Mouse (Mus musculus) forebrain, embryonic 16.5 days (tissue): Measurements from ENCODE around the gene Bach2. TPM values are rescaled to one million over a fixed set of nuclear protein-coding genes. Genes with fewer than 3 reads are reported as not detected.

Experiments
- ATAC-seq: fragments of 200-750 bp; cut with Nextera tagmentation; 2 replicates; pipeline ENCODE4 v1.8.0; 2017; ENCODE audit warnings: mild to moderate bottlenecking, moderate library complexity
- H3K27ac ChIP-seq: fragments of 300-500 bp; sonication (generic); 2 replicates; pipeline ENCODE4 v1.5.1; 2014; ENCODE audit warnings: low read length, control low read depth
- H3K27me3 ChIP-seq: fragments of 300-500 bp; sonication (generic); replicated peaks from 2 replicates; pipeline ENCODE4 v1.6.1; 2014; ENCODE audit warnings: low read length; ENCODE audit not compliant: control insufficient read depth, insufficient read depth
- H3K36me3 ChIP-seq: fragments of 300-500 bp; sonication (generic); 2 replicates; pipeline ENCODE4 v1.6.1; 2014; ENCODE audit not compliant: control insufficient read depth, insufficient read depth
- H3K4me1 ChIP-seq: fragments of 300-500 bp; sonication (generic); replicated peaks from 2 replicates; pipeline ENCODE4 v1.6.1; 2014; ENCODE audit warnings: low read length; ENCODE audit not compliant: control insufficient read depth, insufficient read depth
- H3K4me2 ChIP-seq: fragments of 300-500 bp; sonication (generic); 2 replicates; pipeline ENCODE4 v1.6.1; 2014; ENCODE audit warnings: mild to moderate bottlenecking, low read length, control low read depth
- H3K4me3 ChIP-seq: fragments of 300-500 bp; sonication (generic); replicated peaks from 2 replicates; pipeline ENCODE4 v1.5.1; 2014; ENCODE audit warnings: mild to moderate bottlenecking, low read length, control low read depth
- H3K9ac ChIP-seq: fragments of 300-500 bp; sonication (generic); replicated peaks from 2 replicates; pipeline ENCODE4 v1.6.1; 2014; ENCODE audit warnings: low read depth, low read length, control low read depth
- H3K9me3 ChIP-seq: fragments of 300-500 bp; sonication (generic); 2 replicates; pipeline ENCODE4 v1.6.1; 2016; ENCODE audit warnings: low read length; ENCODE audit not compliant: control insufficient read depth
- WGBS: fragments of 180-500 bp; shearing (Covaris S2); extraction: QIAGEN DNeasy Blood & Tissue Kit; methylation state at CpG from one replicate; pipeline ENCODE4 v1.1.7; 2014; 5-methylcytosine and 5-hydroxymethylcytosine counted together
- polyA plus RNA-seq: library from polyadenylated mRNA; unstranded; fragments of >200 nt; fragmentation: Nextera tagmentation; extraction: Ambion mirVana; gene quantifications from 2 replicates; pipeline ENCODE4 v1.2.1, GENCODE M21; 2015

Gene Bach2
- polyA plus RNA-seq, 1 experiment from 2014 or later = 33.3 TPM

DNA sequence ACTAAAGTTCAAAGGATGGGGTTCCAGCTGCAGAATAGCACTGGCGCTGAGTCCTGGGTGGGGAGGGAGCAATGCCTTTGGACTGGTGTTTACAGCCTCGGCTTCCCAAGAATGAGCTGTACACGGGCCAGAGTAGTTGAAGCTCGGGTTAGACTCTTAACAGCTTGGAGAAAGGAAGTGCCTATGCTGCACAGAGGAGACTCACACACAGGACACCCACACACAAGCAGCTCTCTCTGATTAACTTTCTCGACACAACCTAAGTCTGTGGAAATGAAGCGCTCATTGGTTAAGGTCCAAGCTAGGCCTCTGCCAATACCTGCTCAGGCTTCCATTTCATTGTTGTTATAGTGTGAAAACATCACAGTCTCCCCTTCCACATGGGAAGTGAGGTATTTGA, 224.5 kb downstream of the Bach2 start:
- no peak overlapping the region for H3K27ac ChIP-seq
- H3K4me2 ChIP-seq = no peak overlapping the region
- no peak for ATAC-seq
- no peaks in the 10 kb centered on the region for H3K9me3 ChIP-seq
- H3K27me3 ChIP-seq = no peaks in the 10 kb centered on the region
- peaks cover 14% of the 10 kb centered on the region for H3K4me1 ChIP-seq
- WGBS = 87% methylated on average over 6 of the region's 6 CpGs
- no peak overlapping the region for H3K4me3 ChIP-seq
- H3K36me3 ChIP-seq = no peaks in the 10 kb centered on the region
- no peak overlapping the region for H3K9ac ChIP-seq

- 80% methylated on average over 6 of the region's 6 CpGs for WGBS
- no peak for ATAC-seq
Measured at GRCm38 (mm10) chr4:32464540-32464939, 225.9 kb downstream of the Bach2 start.

GRCm38 (mm10) chr4:32466031-32466430, 227.4 kb downstream of the Bach2 start:
- Histone ChIP-seq H3K27ac (no peak overlapping the region), H3K4me2 (no peak overlapping the region), H3K9ac (no peak overlapping the region), H3K27me3 (no peaks in the 10 kb centered on the region), H3K9me3 (0 out of 2 replicates have a peak, but pooled peaks cover 3% of the 10 kb centered on the region), H3K4me3 (no peak overlapping the region), H3K36me3 (peaks cover 3% of the 10 kb centered on the region; the same call in 1 of the 2 replicates), H3K4me1 (peaks cover 14% of the 10 kb centered on the region)
- ATAC-seq = no peak
- 87% methylated on average over 8 of the region's 8 CpGs for WGBS

More at GRCm38 (mm10) chr4:32464540-32464939, 225.9 kb downstream of the Bach2 start:
- no peak overlapping the region for H3K9ac ChIP-seq
- H3K27ac ChIP-seq = no peak overlapping the region
- H3K4me2 ChIP-seq = no peak overlapping the region
- H3K9me3 ChIP-seq = 0 out of 2 replicates have a peak, but pooled peaks cover 2% of the 10 kb centered on the region
- no peaks in the 10 kb centered on the region for H3K36me3 ChIP-seq
- peaks cover 14% of the 10 kb centered on the region for H3K4me1 ChIP-seq
- no peak overlapping the region for H3K4me3 ChIP-seq
- H3K27me3 ChIP-seq = no peaks in the 10 kb centered on the region

DNA sequence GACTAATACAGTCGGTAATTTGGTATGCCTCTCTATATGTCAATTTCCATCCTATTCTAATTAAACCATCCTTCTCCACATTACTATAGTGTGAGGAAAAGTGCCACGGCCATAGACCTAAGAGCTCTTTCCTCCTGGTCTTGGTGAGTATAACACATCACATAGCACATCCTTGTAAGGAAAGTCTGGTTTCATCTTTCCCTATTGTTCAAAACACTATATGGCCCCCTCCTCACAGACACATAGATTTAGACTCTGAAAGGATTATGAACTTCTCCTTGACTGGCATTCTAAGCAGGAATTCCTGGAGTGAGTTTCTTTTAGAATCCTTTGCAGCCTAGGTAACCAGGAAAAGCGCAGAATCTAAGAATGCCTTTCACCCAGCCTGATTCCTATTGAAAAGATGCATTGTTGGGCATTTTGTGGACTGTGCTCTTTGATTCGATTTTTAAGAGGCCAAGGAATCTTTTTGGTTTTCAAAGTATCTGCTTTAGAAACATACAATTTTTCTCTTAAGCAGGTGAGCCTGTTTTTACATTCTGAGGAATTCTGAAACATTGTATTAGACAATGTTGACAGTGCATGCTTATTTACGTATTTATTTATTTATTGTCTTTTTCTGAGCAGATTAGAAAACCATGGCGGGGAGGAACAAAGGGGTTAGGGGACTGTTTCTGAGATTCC, 239.5 kb downstream of the Bach2 start:
- Histone ChIP-seq H3K4me1 (peaks cover 49% of the 10 kb centered on the region), H3K9me3 (peaks cover 3% of the 10 kb centered on the region; the same call in 1 of the 2 replicates), H3K4me2 (no peak overlapping the region), H3K4me3 (no peak overlapping the region), H3K36me3 (no peaks in the 10 kb centered on the region), H3K27ac (no peak overlapping the region), H3K9ac (no peak overlapping the region), H3K27me3 (no peaks in the 10 kb centered on the region)
- no peak for ATAC-seq
- 18% methylated on average over 6 of the region's 6 CpGs for WGBS

GRCm38 (mm10) chr4:32479231-32479630, 240.6 kb downstream of the Bach2 start:
- no peak for ATAC-seq
- Histone ChIP-seq H3K9ac (no peak overlapping the region), H3K4me1 (peaks cover 50% of the 10 kb centered on the region), H3K27ac (no peak overlapping the region), H3K9me3 (peaks cover 3% of the 10 kb centered on the region; the same call in 1 of the 2 replicates), H3K4me3 (no peak overlapping the region), H3K4me2 (no peak overlapping the region), H3K27me3 (no peaks in the 10 kb centered on the region), H3K36me3 (no peaks in the 10 kb centered on the region)
- 16% methylated on average over 3 of the region's 3 CpGs for WGBS

- no peak for ATAC-seq
- 55% methylated on average over 16 of the region's 16 CpGs for WGBS
- Histone ChIP-seq H3K27me3 (no peaks in the 10 kb centered on the region), H3K4me2 (no peak overlapping the region), H3K4me3 (no peak overlapping the region), H3K27ac (0 out of 2 replicates have a peak overlapping the region, but pooled peaks have one; percentile 1), H3K4me1 (peaks cover 50% of the 10 kb centered on the region), H3K9me3 (no peaks in the 10 kb centered on the region), H3K9ac (no peak overlapping the region), H3K36me3 (no peaks in the 10 kb centered on the region)
Measured at GRCm38 (mm10) chr4:32479801-32480700, 241.4 kb downstream of the Bach2 start.

GRCm38 (mm10) chr4:32481366-32482055, 242.9 kb downstream of the Bach2 start:
- Histone ChIP-seq H3K9me3 (no peaks in the 10 kb centered on the region), H3K36me3 (no peaks in the 10 kb centered on the region), H3K9ac (peak overlapping the region; percentile 0; the same call in 1 of the 2 replicates), H3K4me1 (peaks cover 60% of the 10 kb centered on the region), H3K4me3 (no peak overlapping the region), H3K27ac (peak overlapping the region; percentile 39; the same call in 1 of the 2 replicates), H3K4me2 (peak overlapping the region; percentile 24; the same call in 1 of the 2 replicates), H3K27me3 (no peaks in the 10 kb centered on the region)
- peak; percentile 10; the same call in 1 of the 2 replicates for ATAC-seq
- 18% methylated on average over 18 of the region's 18 CpGs for WGBS

DNA sequence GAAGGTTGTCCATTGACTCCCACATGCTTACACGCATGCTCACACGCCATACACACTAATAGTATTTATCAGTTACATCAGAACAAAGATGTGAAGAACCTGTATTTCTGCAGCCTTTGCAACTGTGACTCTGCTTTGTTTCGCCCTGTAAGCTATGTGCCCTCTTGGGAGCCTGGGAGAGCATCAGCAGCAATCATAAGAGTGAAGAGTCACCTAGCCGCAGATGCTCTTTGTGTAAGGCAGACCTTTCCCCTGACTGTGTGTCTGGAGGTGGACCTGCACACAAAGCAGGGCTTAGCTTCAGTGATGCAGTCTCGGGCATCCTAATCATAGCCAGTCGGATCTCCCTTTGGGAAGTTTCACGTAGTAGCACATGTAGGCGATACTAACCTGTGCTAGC, 243.5 kb downstream of the Bach2 start:
- Histone ChIP-seq H3K4me3 (no peak overlapping the region), H3K9ac (0 out of 2 replicates have a peak overlapping the region, but pooled peaks have one; percentile 4), H3K36me3 (no peaks in the 10 kb centered on the region), H3K27ac (peak overlapping the region; percentile 35; the same call in 1 of the 2 replicates), H3K27me3 (no peaks in the 10 kb centered on the region), H3K4me1 (peaks cover 66% of the 10 kb centered on the region), H3K9me3 (no peaks in the 10 kb centered on the region), H3K4me2 (no peak overlapping the region)
- no peak for ATAC-seq
- 77% methylated on average over 8 of the region's 8 CpGs for WGBS
